Mouse (Mus musculus) erythroid progenitor cell, adult 5-6 weeks (primary cell): ENCODE measurements around the gene Hist1h3i. TPM values are rescaled to one million over a fixed set of nuclear protein-coding genes. Genes with fewer than 3 reads are reported as not detected.
A peak's percentile ranks its signal among the peaks of the same experiment; 100 is the strongest.

Source experiments
- ATAC-seq: replicated peaks from 2 replicates; pipeline ENCODE4 v1.8.0; 2016; ENCODE audit warnings: moderate number of reproducible peaks, mild to moderate bottlenecking, moderate TSS enrichment, inconsistent platforms; ENCODE audit not compliant: poor library complexity, low FRiP score, severe bottlenecking
- total RNA-seq, 2 experiments: library from RNA; stranded (forward) in 1 of 2; stranded (reverse) in 1 of 2; fragments of 150-400 nt in 1 of 2; fragments of 186-747, 209-891 nt in 1 of 2; gene quantifications; 2 replicates each; pipeline versions ENCODE4 v1.2.3 to v1.2.4; 2015 to 2017; ENCODE audit warnings: low replicate concordance in 2 of 2

Hist1h3i gene
- total RNA-seq, 2 experiments from 2014 or later: 862 to 971 TPM

- no peak for ATAC-seq
Measured at GRCm38 (mm10) chr13:21784311-21784710, 1.1 kb upstream of the Hist1h3i start.

- ATAC-seq: no peak
Measured at GRCm38 (mm10) chr13:21783734-21784161, 578 bp upstream of the Hist1h3i start.

DNA sequence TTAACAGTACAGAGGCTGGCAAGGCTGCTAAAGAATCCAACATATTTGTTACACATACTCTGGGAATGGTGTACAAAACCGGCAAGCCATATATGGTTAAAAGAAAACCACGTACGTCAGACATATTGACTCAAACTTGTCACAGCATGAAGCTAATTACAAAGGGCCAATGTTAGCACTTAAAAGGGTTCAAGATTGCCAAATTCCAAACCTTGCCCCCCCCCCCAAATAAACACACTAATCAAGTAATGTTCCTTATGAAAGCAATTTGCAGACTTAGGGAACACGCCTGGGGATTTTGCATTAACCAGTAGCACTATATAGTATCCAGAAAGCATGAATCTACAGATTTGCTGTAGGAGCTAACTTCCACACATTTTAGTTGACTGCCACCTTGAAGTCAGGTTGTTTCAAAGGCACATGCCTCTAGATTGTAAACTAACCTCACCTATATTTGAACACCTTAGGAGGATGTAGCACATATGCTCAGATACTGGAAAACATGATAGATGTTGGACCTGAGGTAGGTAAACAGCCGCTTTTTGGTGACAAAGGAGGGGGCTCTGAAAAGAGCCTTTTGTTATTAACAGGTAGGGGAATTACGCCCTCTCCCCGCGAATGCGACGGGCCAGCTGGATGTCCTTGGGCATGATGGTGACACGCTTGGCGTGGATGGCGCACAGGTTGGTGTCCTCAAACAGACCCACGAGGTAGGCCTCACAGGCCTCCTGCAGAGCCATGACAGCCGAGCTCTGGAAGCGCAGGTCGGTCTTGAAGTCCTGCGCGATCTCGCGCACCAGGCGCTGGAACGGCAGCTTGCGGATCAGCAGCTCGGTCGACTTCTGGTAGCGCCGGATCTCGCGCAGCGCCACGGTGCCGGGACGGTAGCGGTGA lies 562 bp downstream of the Hist1h3i start:
- ATAC-seq: peak; percentile 3

DNA sequence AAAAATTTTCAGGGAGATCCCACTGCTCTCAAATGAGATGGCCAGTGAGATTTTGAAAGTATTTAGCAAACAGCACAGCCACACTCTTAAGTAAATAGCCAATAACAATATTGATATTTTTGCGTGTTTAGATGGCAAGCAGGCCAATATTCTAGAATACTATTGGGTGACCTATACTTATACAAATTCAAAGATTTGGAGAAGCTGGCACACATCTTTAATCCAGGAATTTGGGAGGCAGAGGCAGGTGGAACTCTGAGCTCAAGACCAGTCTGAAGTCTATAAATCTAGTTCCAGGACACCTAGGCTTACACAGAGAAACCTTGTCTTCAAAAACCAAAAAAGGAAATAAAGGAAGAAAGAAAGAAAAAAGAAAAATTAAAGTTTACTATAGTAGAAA lies 1.5 kb downstream of the Hist1h3i start:
- no peak for ATAC-seq

DNA sequence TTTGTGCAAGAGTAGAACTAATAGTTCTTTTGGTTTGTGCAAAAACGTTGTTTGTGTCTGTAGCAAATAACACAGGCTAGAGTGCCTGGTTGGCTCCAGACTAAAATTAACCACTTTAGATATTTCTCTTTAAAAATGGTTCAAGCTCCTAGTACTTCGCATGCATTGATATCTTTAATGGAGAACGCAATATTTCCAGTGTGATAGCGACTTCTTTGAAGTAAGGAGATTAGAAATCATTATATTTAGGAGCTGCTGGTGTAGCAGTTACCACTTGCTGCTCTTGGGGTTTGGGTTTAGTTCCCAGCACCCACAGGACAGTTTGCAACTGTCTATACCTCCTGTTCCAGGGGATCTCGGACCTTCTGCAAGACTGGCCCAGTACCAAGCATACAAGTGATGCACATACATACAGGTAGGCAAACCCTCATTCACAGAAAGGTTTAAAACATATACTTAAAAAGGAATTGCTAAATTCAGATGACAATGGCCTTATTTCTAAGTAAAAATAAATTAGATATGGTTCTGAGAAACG lies 2.1 kb downstream of the Hist1h3i start:
- no peak for ATAC-seq

GRCm38 (mm10) chr13:21779767-21780731 lies 3.1 kb downstream of the Hist1h3i start, which contains the start of gene Hist1h1b:
Gene Hist1h1b (minus strand): TSS chr13:21780625.
- ATAC-seq: peak; percentile 43

- peak; percentile 53 for ATAC-seq
Measured at GRCm38 (mm10) chr13:21778814-21779766, 4.1 kb downstream of the Hist1h3i start.

GRCm38 (mm10) chr13:21755707-21756106 lies 27.5 kb downstream of the Hist1h3i start:
- no peak for ATAC-seq

GRCm38 (mm10) chr13:21754294-21755001 lies 28.7 kb downstream of the Hist1h3i start:
- peak; percentile 44 for ATAC-seq

GRCm38 (mm10) chr13:21753524-21754285 lies 29.5 kb downstream of the Hist1h3i start, which contains the start of the genes Hist1h2ak and Hist1h2bn:
Gene Hist1h2ak (minus strand): TSS chr13:21753827.
Gene Hist1h2bn (plus strand): TSS chr13:21754123.
- ATAC-seq: peak; percentile 71

- ATAC-seq: 0 out of 2 replicates have a peak, but pooled peaks have one; percentile 4
Measured at GRCm38 (mm10) chr13:21753051-21753523, 30.1 kb downstream of the Hist1h3i start.

DNA sequence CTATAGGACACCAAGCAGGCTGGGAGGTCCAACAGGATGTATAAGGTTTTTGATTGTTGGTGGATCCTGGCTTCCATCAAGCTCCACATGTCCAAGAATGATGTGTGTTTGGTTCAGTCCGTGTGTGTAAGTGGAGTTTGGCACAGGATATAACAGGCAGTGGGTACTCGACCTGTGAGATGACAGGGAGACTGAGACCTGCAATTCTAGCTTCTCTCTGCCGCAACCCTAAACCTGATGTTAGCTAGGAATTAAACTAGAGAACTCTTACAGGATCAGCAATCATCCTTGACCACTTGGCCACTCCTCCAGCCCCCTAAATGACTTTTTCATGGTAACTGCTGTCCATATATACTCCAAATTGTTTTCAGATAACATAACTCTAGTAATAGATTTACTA lies 30.8 kb downstream of the Hist1h3i start:
- peak; percentile 7; the same call in 1 of the 2 replicates for ATAC-seq

DNA sequence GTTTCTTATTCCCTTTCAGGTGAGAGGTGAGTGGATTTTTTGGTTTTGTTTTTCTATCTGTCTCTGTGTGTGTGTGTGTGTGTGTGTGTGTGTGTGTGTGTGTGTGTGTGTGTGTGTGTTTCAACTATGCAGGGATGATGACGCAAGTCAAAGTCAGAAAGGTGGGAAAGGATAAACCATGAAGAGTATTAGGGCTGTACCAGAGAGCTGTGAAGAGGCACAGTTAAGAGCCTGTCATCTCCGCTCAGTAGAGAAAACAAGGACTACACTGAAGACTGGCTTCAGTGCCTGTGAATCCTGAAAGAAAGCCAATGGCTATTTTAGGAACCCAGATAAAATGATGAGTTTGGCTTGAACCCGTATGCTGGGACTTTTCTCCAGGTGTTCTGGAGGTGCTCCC lies 31.3 kb downstream of the Hist1h3i start:
- ATAC-seq: no peak

DNA sequence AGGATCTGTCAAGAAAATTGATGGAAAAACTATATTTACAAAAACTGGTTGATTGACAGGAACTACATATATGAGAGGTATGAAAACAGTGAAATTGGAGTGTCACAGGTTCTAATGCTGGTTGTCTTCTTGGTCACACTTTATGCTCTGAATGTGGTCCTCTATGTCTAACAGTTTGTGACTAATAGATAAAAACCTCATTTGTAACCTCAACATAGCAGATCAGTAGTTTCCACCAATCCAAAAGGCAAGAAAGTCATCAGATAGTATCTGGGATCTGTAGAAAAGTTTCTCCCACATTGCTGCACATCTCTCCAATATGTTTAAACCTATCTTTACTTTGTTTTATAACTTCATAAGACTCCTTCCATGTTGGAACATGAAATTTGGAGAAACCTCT lies 31.8 kb downstream of the Hist1h3i start:
- ATAC-seq: no peak

GRCm38 (mm10) chr13:21750159-21751017 lies 32.8 kb downstream of the Hist1h3i start, which contains the start of gene Hist1h4k:
Gene Hist1h4k (minus strand): TSS chr13:21750505.
- ATAC-seq: peak; percentile 51
